Mouse (Mus musculus): ENCODE results near the gene Hs6st1. TPM values are rescaled to one million over a fixed set of nuclear protein-coding genes. Genes with fewer than 3 reads are reported as not detected.

The Hs6st1 gene
- polyA plus RNA-seq, 2 experiments: 6.8 to 31.0 TPM

DNA sequence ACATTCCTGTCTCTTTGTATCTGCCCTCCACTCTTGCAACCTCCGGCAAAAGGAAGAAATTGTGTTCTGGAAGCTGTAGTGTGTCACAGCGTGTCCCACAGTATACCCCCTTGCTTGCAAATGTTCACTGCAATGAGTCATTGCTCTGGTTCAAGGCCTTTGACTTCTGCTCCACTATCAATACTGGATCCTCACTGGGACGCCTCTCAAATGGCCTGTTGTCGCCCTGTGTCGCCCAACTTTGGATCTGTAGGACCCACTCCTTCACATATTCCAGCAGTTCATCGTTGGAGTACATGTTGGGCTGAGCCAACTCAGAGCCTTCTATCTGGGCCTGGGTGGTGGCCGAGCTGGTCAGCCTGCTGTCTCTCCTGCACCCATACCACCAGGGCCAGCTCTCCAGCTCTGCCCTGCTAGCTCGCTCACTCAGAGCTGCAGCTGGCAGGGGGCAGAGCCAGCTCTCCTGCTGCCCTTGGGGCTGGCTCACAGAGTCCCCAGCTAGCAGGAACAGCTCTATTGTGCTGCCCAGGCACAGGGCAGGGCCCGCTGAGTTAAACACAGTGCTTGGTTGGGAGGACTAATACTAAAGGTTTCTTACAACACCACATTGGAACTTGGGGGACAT lies 50.0 kb downstream of the Hs6st1 start:
- no peaks in the 10 kb centered on the region for H3K4me1 ChIP-seq (replicated peaks; ENCODE audit: control insufficient read depth in 2 of 2, insufficient read depth in 2 of 2, low read length in 1 of 2)
- H3K27me3 ChIP-seq (ENCODE audit: control insufficient read depth, insufficient read depth, low read length): no peaks in the 10 kb centered on the region; the same call in none of the 2 replicates
- H3K9ac ChIP-seq (replicated peaks): no peak overlapping the region
- no peaks in the 10 kb centered on the region for H3K36me3 ChIP-seq (replicated peaks; ENCODE audit: control insufficient read depth, insufficient read depth, low read depth)
- no peak overlapping the region for H3K4me3 ChIP-seq (ENCODE audit: insufficient read depth in 1 of 2, low read depth in 2 of 2, low read length in 2 of 2)
- ATAC-seq (ENCODE audit: insufficient read depth) (no peak), DNase-seq (ENCODE audit: low read depth in 3 of 3, low spot score in 3 of 3) (no peak)
- no peaks in the 10 kb centered on the region for H3K9me3 ChIP-seq (ENCODE audit: control insufficient read depth, low read length)
- no peak overlapping the region for H3K4me2 ChIP-seq (ENCODE audit: low read depth)
- no peak for TF ChIP-seq CTCF (IDR thresholded peaks at IDR 0.05; ENCODE audit: low read depth)
- TF ChIP-seq EP300 (IDR thresholded peaks at IDR 0.05; ENCODE audit: low read depth): no peak
- no peak overlapping the region for H3K27ac ChIP-seq
- 63% methylated on average over 9 of the region's 9 CpGs for WGBS (ENCODE audit: insufficient replicate concordance)

GRCm38 (mm10) chr1:36118958-36119357 lies 50.8 kb downstream of the Hs6st1 start:
- no peak overlapping the region for H3K9ac ChIP-seq (replicated peaks)
- TF ChIP-seq CTCF (IDR thresholded peaks at IDR 0.05; ENCODE audit: low read depth): no peak
- no peak for TF ChIP-seq EP300 (IDR thresholded peaks at IDR 0.05; ENCODE audit: low read depth)
- H3K27me3 ChIP-seq (ENCODE audit: control insufficient read depth, insufficient read depth, low read length): no peaks in the 10 kb centered on the region; the same call in none of the 2 replicates
- H3K4me1 ChIP-seq (replicated peaks; ENCODE audit: control insufficient read depth in 2 of 2, insufficient read depth in 2 of 2, low read length in 1 of 2): no peaks in the 10 kb centered on the region
- H3K36me3 ChIP-seq (replicated peaks; ENCODE audit: control insufficient read depth, insufficient read depth, low read depth): no peaks in the 10 kb centered on the region
- no peak overlapping the region for H3K4me2 ChIP-seq (ENCODE audit: low read depth)
- 72% methylated on average over 3 of the region's 3 CpGs for WGBS (ENCODE audit: insufficient replicate concordance)
- H3K9me3 ChIP-seq (ENCODE audit: control insufficient read depth, low read length): no peaks in the 10 kb centered on the region
- H3K27ac ChIP-seq: no peak overlapping the region
- no peak for ATAC-seq (ENCODE audit: insufficient read depth)
- DNase-seq (ENCODE audit: low read depth in 3 of 3, low spot score in 3 of 3): no peak
- H3K4me3 ChIP-seq (ENCODE audit: insufficient read depth in 1 of 2, low read depth in 2 of 2, low read length in 2 of 2): no peak overlapping the region

DNA sequence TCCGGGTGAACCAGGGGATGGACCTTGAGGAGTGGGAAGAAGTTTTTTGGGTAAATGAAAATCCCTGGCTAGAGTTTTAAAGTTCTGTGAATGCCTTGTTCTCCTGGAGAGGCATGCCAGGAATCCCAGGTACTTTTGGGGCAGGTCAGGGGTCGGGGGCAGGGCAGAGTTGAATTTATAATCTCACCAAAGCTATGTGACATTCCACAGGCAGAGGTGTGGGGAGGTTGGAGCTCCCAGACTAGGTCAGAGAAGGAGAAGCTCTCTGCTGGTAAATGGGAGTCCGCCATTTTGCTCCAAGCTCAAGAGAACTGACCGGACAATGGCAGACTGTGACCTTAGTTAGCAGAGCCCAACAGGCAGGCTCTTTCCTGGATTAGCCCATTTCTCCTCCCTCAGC lies 51.2 kb downstream of the Hs6st1 start:
- Histone ChIP-seq H3K4me2 (ENCODE audit: low read depth) (no peak overlapping the region), H3K4me3 (ENCODE audit: insufficient read depth in 1 of 2, low read depth in 2 of 2, low read length in 2 of 2) (no peak overlapping the region), H3K27ac (no peak overlapping the region), H3K36me3 (replicated peaks; ENCODE audit: control insufficient read depth, insufficient read depth, low read depth) (no peaks in the 10 kb centered on the region), H3K27me3 (ENCODE audit: control insufficient read depth, insufficient read depth, low read length) (no peaks in the 10 kb centered on the region; the same call in none of the 2 replicates), H3K9ac (replicated peaks) (no peak overlapping the region), H3K4me1 (replicated peaks; ENCODE audit: control insufficient read depth in 2 of 2, insufficient read depth in 2 of 2, low read length in 1 of 2) (no peaks in the 10 kb centered on the region), H3K9me3 (ENCODE audit: control insufficient read depth, low read length) (no peaks in the 10 kb centered on the region)
- no peak for TF ChIP-seq CTCF (IDR thresholded peaks at IDR 0.05; ENCODE audit: low read depth)
- TF ChIP-seq EP300 (IDR thresholded peaks at IDR 0.05; ENCODE audit: low read depth): no peak
- ATAC-seq (ENCODE audit: insufficient read depth) (no peak), DNase-seq (ENCODE audit: low read depth in 3 of 3, low spot score in 3 of 3) (no peak)
- WGBS (ENCODE audit: insufficient replicate concordance): 70% methylated on average over 4 of the region's 4 CpGs

DNA sequence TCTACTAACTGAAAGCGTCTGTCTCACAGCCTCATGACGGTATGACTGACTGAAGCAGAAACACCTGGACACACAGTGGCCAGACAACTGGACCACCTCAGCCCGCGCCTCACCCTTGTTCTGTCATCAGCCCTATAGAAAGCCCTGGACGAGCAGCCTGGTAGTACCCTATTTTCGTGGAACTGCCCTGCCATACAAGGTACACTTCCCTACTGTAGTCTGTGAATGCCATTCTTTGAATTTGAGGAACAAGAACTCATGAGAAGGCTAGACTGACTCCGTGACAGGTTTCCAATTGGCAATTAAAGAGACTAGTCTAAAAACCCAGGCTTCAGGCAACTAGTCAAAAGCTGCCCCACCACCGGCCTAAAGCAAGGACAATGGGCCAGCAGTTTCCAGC lies 53.0 kb downstream of the Hs6st1 start:
- no peak overlapping the region for H3K4me2 ChIP-seq (ENCODE audit: low read depth)
- 74% methylated on average over 8 of the region's 8 CpGs for WGBS (ENCODE audit: insufficient replicate concordance)
- TF ChIP-seq EP300 (IDR thresholded peaks at IDR 0.05; ENCODE audit: low read depth) (no peak), CTCF (IDR thresholded peaks at IDR 0.05; ENCODE audit: low read depth) (no peak)

GRCm38 (mm10) chr1:36125076-36125475 lies 56.9 kb downstream of the Hs6st1 start:
- no peaks in the 10 kb centered on the region for H3K36me3 ChIP-seq (replicated peaks; ENCODE audit: control insufficient read depth, insufficient read depth, low read depth)
- TF ChIP-seq CTCF (IDR thresholded peaks at IDR 0.05; ENCODE audit: low read depth) (no peak), EP300 (IDR thresholded peaks at IDR 0.05; ENCODE audit: low read depth) (no peak)
- 68% methylated on average over 7 of the region's 7 CpGs for WGBS (ENCODE audit: insufficient replicate concordance)
- H3K4me3 ChIP-seq (ENCODE audit: insufficient read depth in 1 of 2, low read depth in 2 of 2, low read length in 2 of 2): no peak overlapping the region
- H3K9ac ChIP-seq (replicated peaks): no peak overlapping the region
- H3K27me3 ChIP-seq (ENCODE audit: control insufficient read depth, insufficient read depth, low read length): no peaks in the 10 kb centered on the region
- no peaks in the 10 kb centered on the region for H3K9me3 ChIP-seq (ENCODE audit: control insufficient read depth, low read length)
- DNase-seq (ENCODE audit: low read depth in 3 of 3, low spot score in 3 of 3) (no peak), ATAC-seq (ENCODE audit: insufficient read depth) (no peak)
- no peak overlapping the region for H3K27ac ChIP-seq
- H3K4me2 ChIP-seq (ENCODE audit: low read depth): no peak overlapping the region
- peaks cover 12 to 18% of the 10 kb centered on the region in 2 experiments for H3K4me1 ChIP-seq (replicated peaks; ENCODE audit: control insufficient read depth in 2 of 2, insufficient read depth in 2 of 2, low read length in 1 of 2)

More for the DNA sequence above, 53.0 kb downstream of the Hs6st1 start:
- Histone ChIP-seq H3K9me3 (ENCODE audit: control insufficient read depth, low read length) (no peaks in the 10 kb centered on the region), H3K27me3 (ENCODE audit: control insufficient read depth, insufficient read depth, low read length) (no peaks in the 10 kb centered on the region), H3K9ac (replicated peaks) (no peak overlapping the region), H3K27ac (no peak overlapping the region), H3K36me3 (replicated peaks; ENCODE audit: control insufficient read depth, insufficient read depth, low read depth) (no peaks in the 10 kb centered on the region), H3K4me1 (replicated peaks; ENCODE audit: control insufficient read depth in 2 of 2, insufficient read depth in 2 of 2, low read length in 1 of 2) (peaks cover 0 to 2% of the 10 kb centered on the region in 2 experiments; a peak in 1 of 4 replicates), H3K4me3 (ENCODE audit: insufficient read depth in 1 of 2, low read depth in 2 of 2, low read length in 2 of 2) (no peak overlapping the region)
- DNase-seq (ENCODE audit: low read depth in 3 of 3, low spot score in 3 of 3): no peak
- ATAC-seq (ENCODE audit: insufficient read depth): no peak
